Mouse (Mus musculus) cerebellum, adult 2 months (tissue): ENCODE measurements around the gene 2700081O15Rik.

Experiments used
- CTCF ChIP-seq: fragments of 200-500 bp; IDR thresholded peaks from 2 replicates; pipeline ENCODE4 v1.5.1; 2011; ENCODE audit warnings: low read depth, mild to moderate bottlenecking, control low read depth, low read length, moderate library complexity, borderline replicate concordance; ENCODE audit not compliant: insufficient read depth
- POLR2A ChIP-seq: fragments of 200-500 bp; IDR thresholded peaks from 2 replicates; pipeline ENCODE4 v1.6.1; 2011; ENCODE audit warnings: low read length, control low read depth, borderline replicate concordance; ENCODE audit not compliant: insufficient read depth

DNA sequence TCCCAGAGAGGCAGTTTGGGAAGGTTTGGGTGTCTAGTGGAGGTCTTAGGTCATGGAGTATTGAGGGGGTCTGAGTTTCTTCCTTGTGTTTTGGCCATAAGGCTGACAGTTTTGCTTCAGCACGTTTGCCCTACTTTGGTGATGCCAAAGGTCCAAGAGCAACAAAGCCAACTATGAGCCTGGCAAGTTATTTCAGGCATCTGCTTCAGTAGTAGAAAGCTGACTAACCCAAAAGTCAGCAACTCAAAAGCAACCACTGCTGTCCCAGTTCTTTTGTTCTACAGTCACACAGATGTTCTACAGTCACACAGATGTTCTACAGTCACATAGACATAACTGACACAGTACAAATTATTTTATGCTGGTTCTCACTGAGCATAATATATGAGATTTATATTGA is 28.2 kb downstream of the 2700081O15Rik start:
- TF ChIP-seq CTCF = no peak
- TF ChIP-seq POLR2A = no peak
